Mouse (Mus musculus) CH12.LX (cell line): ENCODE results near the gene Rora. TPM values are rescaled to one million over a fixed set of nuclear protein-coding genes. Genes with fewer than 3 reads are reported as not detected.

Experiments
- DNase-seq: peaks from one replicate; pipeline ENCODE4 v3.0.0-alpha.2; 2013; ENCODE audit errors: extremely low read depth
- H3K27ac ChIP-seq: 2 replicates; pipeline ENCODE4 v1.5.1; 2012; ENCODE audit warnings: low read depth, mild to moderate bottlenecking, control low read depth, moderate library complexity; ENCODE audit not compliant: insufficient read depth
- H3K27me3 ChIP-seq: replicated peaks from 2 replicates; pipeline ENCODE3; 2012; ENCODE audit warnings: inconsistent platforms
- H3K36me3 ChIP-seq, 2 experiments: replicated peaks in 1 of 2; 2 replicates each; pipeline versions ENCODE3 to v1.6.1; 2012; ENCODE audit warnings: inconsistent platforms in 1 of 2, low read length in 1 of 2, mild to moderate bottlenecking in 1 of 2, mixed read lengths in 1 of 2, moderate library complexity in 1 of 2; ENCODE audit not compliant: control insufficient read depth in 1 of 2, insufficient read depth in 1 of 2
- H3K4me1 ChIP-seq, 2 experiments: 2 replicates each; pipeline ENCODE4 v1.6.1; 2012; ENCODE audit warnings: inconsistent platforms in 1 of 2, moderate library complexity in 1 of 2; ENCODE audit not compliant: insufficient read depth in 2 of 2, control insufficient read depth in 1 of 2
- H3K4me2 ChIP-seq: 2 replicates; pipeline ENCODE4 v1.6.1; 2012; ENCODE audit warnings: low read depth, mild to moderate bottlenecking, control low read depth; ENCODE audit not compliant: poor library complexity, insufficient read depth, severe bottlenecking
- H3K4me3 ChIP-seq, 3 experiments: fragments of 150-350 bp in 1 of 3; sonication (generic) in 1 of 3; replicated peaks in 1 of 3; 2 replicates each; pipeline versions ENCODE3 to v1.5.1; 2011 to 2012; ENCODE audit warnings: low read depth in 2 of 3, low read length in 2 of 3, mild to moderate bottlenecking in 2 of 3, moderate library complexity in 2 of 3, control low read depth in 1 of 3, improper control_type of control experiment in 1 of 3, inconsistent platforms in 1 of 3, mixed read lengths in 1 of 3; ENCODE audit not compliant: poor library complexity in 1 of 3
- H3K79me2 ChIP-seq: replicated peaks from 2 replicates; pipeline ENCODE4 v1.6.1; 2012; ENCODE audit warnings: mild to moderate bottlenecking, moderate library complexity; ENCODE audit not compliant: control insufficient read depth, poor library complexity, insufficient read depth, severe bottlenecking; ENCODE audit errors: extremely low read depth
- H3K9ac ChIP-seq: 2 replicates; pipeline ENCODE4 v1.6.1; 2012; ENCODE audit warnings: low read depth, mild to moderate bottlenecking, control low read depth, moderate library complexity; ENCODE audit not compliant: insufficient read depth
- H3K9me3 ChIP-seq: replicated peaks from 2 replicates; pipeline ENCODE3; 2012; ENCODE audit warnings: low read length, inconsistent platforms, mixed read lengths
- BHLHE40 ChIP-seq: IDR thresholded peaks from 2 replicates; pipeline ENCODE4 v1.6.1; 2011; ENCODE audit warnings: mild to moderate bottlenecking, low read depth, low read length, improper control_type of control experiment
- CHD1 ChIP-seq: IDR thresholded peaks from 2 replicates; pipeline ENCODE4 v1.6.1; 2012; ENCODE audit warnings: low read depth, low read length, improper control_type of control experiment, inconsistent platforms
- CHD2 ChIP-seq: IDR thresholded peaks from 2 replicates; pipeline ENCODE4 v1.6.1; 2011; ENCODE audit warnings: low read length, improper control_type of control experiment
- ELF1 ChIP-seq: IDR thresholded peaks from 2 replicates; pipeline ENCODE4 v1.6.1; 2014; ENCODE audit warnings: low read depth, mild to moderate bottlenecking, inconsistent platforms, low read length, improper control_type of control experiment
- EP300 ChIP-seq: IDR thresholded peaks from 2 replicates; pipeline ENCODE4 v1.6.1; 2011; ENCODE audit warnings: low read length, improper control_type of control experiment
- ETS1 ChIP-seq: conservative IDR thresholded peaks from 2 replicates; pipeline ENCODE4 v1.6.1; 2012; ENCODE audit warnings: low read depth, mild to moderate bottlenecking, inconsistent platforms, low read length, improper control_type of control experiment, moderate library complexity
- KAT2A ChIP-seq: IDR thresholded peaks from 2 replicates; pipeline ENCODE4 v1.6.1; 2012; ENCODE audit warnings: low read length, improper control_type of control experiment, inconsistent platforms; ENCODE audit not compliant: insufficient replicate concordance
- MAZ ChIP-seq: IDR thresholded peaks from 2 replicates; pipeline ENCODE4 v1.6.1; 2012; ENCODE audit warnings: low read depth, mild to moderate bottlenecking, inconsistent platforms, low read length, improper control_type of control experiment, moderate library complexity
- MXI1 ChIP-seq: IDR thresholded peaks from 2 replicates; pipeline ENCODE4 v1.6.1; 2011; ENCODE audit warnings: mild to moderate bottlenecking, low read depth, low read length, improper control_type of control experiment
- MYC ChIP-seq: IDR thresholded peaks from 2 replicates; pipeline ENCODE4 v1.6.1; 2011; ENCODE audit warnings: low read depth, mild to moderate bottlenecking, improper control_type of control experiment, low read length
- NRF1 ChIP-seq: IDR thresholded peaks from 2 replicates; pipeline ENCODE4 v1.6.1; 2014; ENCODE audit warnings: low read depth, mild to moderate bottlenecking, inconsistent platforms, low read length, improper control_type of control experiment, moderate library complexity
- POLR2AphosphoS2 ChIP-seq: IDR thresholded peaks from 2 replicates; pipeline ENCODE4 v1.6.1; 2011; ENCODE audit warnings: low read depth, low read length, improper control_type of control experiment
- RAD21 ChIP-seq: IDR thresholded peaks from 2 replicates; pipeline ENCODE4 v1.6.1; 2011; ENCODE audit warnings: low read depth, mild to moderate bottlenecking, low read length, improper control_type of control experiment, moderate library complexity
- SMC3 ChIP-seq: IDR thresholded peaks from 2 replicates; pipeline ENCODE4 v1.6.1; 2011; ENCODE audit warnings: low read depth, low read length, improper control_type of control experiment
- TBP ChIP-seq: conservative IDR thresholded peaks from 2 replicates; pipeline ENCODE4 v1.6.1; 2011; ENCODE audit warnings: low read depth, low read length, improper control_type of control experiment
- UBTF ChIP-seq: IDR thresholded peaks from 2 replicates; pipeline ENCODE4 v1.6.1; 2012; ENCODE audit warnings: low read depth, mild to moderate bottlenecking, inconsistent platforms, low read length, improper control_type of control experiment, moderate library complexity
- ZMIZ1 ChIP-seq: IDR thresholded peaks from 2 replicates; pipeline ENCODE4 v1.6.1; 2012; ENCODE audit warnings: low read depth, mild to moderate bottlenecking, inconsistent platforms, low read length, improper control_type of control experiment
- ZNF384 ChIP-seq: IDR thresholded peaks from 2 replicates; pipeline ENCODE4 v1.6.1; 2012; ENCODE audit warnings: low read depth, low read length, improper control_type of control experiment, inconsistent platforms
- dilution Hi-C: fragments of 300-500 bp; cut with MboI; formaldehyde crosslinking; loops from 2 replicates; pipeline ENCODE4 v1.14.3; 2020; ENCODE audit warnings: low sequenced_read_pairs; ENCODE audit not compliant: extremely low pct_unique_long_range_greater_than_20kb, extremely low pct_ligation_motif_present
- in situ Hi-C: fragments of 300-500 bp; cut with MboI; formaldehyde crosslinking; loops from 3 replicates; pipeline ENCODE4 v1.14.3; 2019; ENCODE audit warnings: low sequenced_read_pairs, low pct_ligation_motif_present, low pct_unique_long_range_greater_than_20kb, mixed read lengths
- polyA plus RNA-seq: library from polyadenylated mRNA; unstranded; fragments of >175 nt; gene quantifications from 2 replicates; pipeline ENCODE4 v1.2.1, GENCODE M21; 2012; ENCODE audit warnings: low read depth; ENCODE audit not compliant: insufficient read length
- total RNA-seq, 2 experiments: library from RNA; depleted of rRNA; stranded (reverse); fragments of 300-350 nt in 1 of 2; fragments of >200 nt in 1 of 2; gene quantifications; 2 replicates each; pipeline ENCODE4 v1.2.3; 2012 to 2014

Rora gene
- total and polyA plus RNA-seq, 3 experiments = 0.36 to 0.66 (median 0.64) TPM

DNA sequence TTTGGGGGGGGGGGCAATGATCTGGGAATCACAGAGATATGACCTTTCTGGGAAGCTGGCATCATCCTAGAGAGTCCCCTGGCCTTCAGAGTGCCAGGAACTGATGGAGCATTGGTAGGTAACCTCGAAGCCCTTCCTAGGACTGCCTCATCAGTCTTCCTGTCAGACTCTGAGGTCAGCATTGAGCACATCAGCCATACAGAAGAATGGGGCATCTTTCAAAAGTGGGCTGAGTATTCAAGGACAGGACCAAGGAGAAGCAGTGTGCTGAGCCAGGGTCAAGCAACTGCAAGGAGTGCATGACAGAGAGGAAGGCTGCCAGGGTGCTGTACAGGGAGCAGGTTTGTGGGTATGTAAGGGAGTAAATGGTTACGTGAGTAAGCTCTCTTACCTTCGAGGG is 523.4 kb downstream of the Rora start:
- Histone ChIP-seq H3K9ac (no peak overlapping the region), H3K4me2 (no peak overlapping the region), H3K27me3 (peaks cover 2% of the 10 kb centered on the region), H3K27ac (no peak overlapping the region), H3K9me3 (no peaks in the 10 kb centered on the region), H3K4me3 (no peak overlapping the region), H3K79me2 (no peaks in the 10 kb centered on the region), H3K4me1 (0 out of 4 replicates have a peak, but pooled peaks cover 0 to under 1% of the 10 kb centered on the region in 2 experiments), H3K36me3 (no peaks in the 10 kb centered on the region)
- dilution Hi-C loops (no loop called here), in situ Hi-C loops (no loop called here)
- no peak for DNase-seq
- no peak for TF ChIP-seq BHLHE40
- no peak for TF ChIP-seq TBP
- no peak for TF ChIP-seq MXI1
- TF ChIP-seq MAZ = no peak
- no peak for TF ChIP-seq UBTF
- TF ChIP-seq POLR2AphosphoS2 = no peak
- TF ChIP-seq KAT2A = no peak

DNA sequence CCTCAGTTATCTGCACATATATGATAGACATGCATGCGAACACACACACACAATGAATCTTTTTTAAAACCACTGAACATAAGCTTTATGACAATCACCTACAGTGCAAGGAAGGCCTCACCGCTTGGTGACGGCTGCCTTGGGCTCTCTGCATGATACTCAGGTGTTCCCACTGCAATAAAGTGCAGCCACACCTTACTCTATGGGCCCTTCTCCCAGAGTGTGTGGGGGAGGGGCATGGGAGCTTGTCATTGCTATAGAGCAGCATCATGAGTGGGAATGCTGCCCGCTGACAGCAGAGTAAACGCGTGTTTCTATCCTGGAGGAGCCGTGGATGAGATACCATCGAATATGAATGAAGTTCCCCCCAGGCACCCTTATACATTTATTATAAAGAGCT is 525.6 kb downstream of the Rora start:
- TF ChIP-seq POLR2AphosphoS2 (no peak), ZMIZ1 (no peak), CHD2 (no peak), ZNF384 (no peak), MYC (no peak), UBTF (no peak), SMC3 (no peak), TBP (no peak), ELF1 (no peak), EP300 (no peak), ETS1 (no peak), CHD1 (no peak), RAD21 (no peak), NRF1 (no peak), BHLHE40 (no peak)
- no peaks in the 10 kb centered on the region for H3K36me3 ChIP-seq
- no peak overlapping the region for H3K4me3 ChIP-seq
- no peak overlapping the region for H3K27ac ChIP-seq
- dilution Hi-C loops (no loop called here), in situ Hi-C loops (no loop called here)
- H3K9ac ChIP-seq = no peak overlapping the region
- 0 out of 4 replicates have a peak, but pooled peaks cover 0 to 2% of the 10 kb centered on the region in 2 experiments for H3K4me1 ChIP-seq
- no peaks in the 10 kb centered on the region for H3K9me3 ChIP-seq
- no peaks in the 10 kb centered on the region for H3K79me2 ChIP-seq
- DNase-seq = no peak
- no peak overlapping the region for H3K4me2 ChIP-seq
- H3K27me3 ChIP-seq = no peaks in the 10 kb centered on the region
